Mouse (Mus musculus): Measurements from ENCODE around the gene Hist1h4m. TPM values are rescaled to one million over a fixed set of nuclear protein-coding genes. Genes with fewer than 3 reads are reported as not detected.
A peak's percentile ranks its signal among the peaks of the same experiment; 100 is the strongest.
"Not testable (repeated sequence)": the region's sequence is repeated elsewhere in the genome, so short reads cannot be mapped to it uniquely, and the experiment has no call there.

Gene Hist1h4m
- polyA plus RNA-seq (2012; rRNA removed), result not detected in 2 replicates

- not testable (repeated sequence) for H3K4me1 ChIP-seq (ENCODE audit: control insufficient read depth, insufficient read depth, low read length); H3K27me3 ChIP-seq (replicated peaks; ENCODE audit: control insufficient read depth, insufficient read depth, low read length); H3K4me3 ChIP-seq (ENCODE audit: insufficient read depth, low read depth, low read length); H3K36me3 ChIP-seq (ENCODE audit: control insufficient read depth, insufficient read depth, low read length); H3K27ac ChIP-seq (ENCODE audit: insufficient read depth, low read depth, low read length)
- WGBS, result no CpG with 5 or more reads among the region's 24 CpGs
- DNase-seq, result peak; percentile 43
Measured at GRCm38 (mm10) chr13:21811539-21811938, at the start of gene Hist1h4m. Gene Hist1h4m (plus strand): TSS chr13:21811746.

- peak; percentile 79 for DNase-seq
- Histone ChIP-seq H3K27ac (ENCODE audit: insufficient read depth, low read depth, low read length) (no peak overlapping the region; the same call in 1 of the 2 replicates), H3K4me1 (ENCODE audit: control insufficient read depth, insufficient read depth, low read length) (no peaks in the 10 kb centered on the region; the same call in 1 of the 2 replicates), H3K4me3 (ENCODE audit: insufficient read depth, low read depth, low read length) (peak overlapping the region; percentile 58), H3K27me3 (replicated peaks; ENCODE audit: control insufficient read depth, insufficient read depth, low read length) (no peaks in the 10 kb centered on the region; the same call in none of the 2 replicates), H3K36me3 (ENCODE audit: control insufficient read depth, insufficient read depth, low read length) (no peaks in the 10 kb centered on the region)
- 2% methylated on average over 33 of the region's 33 CpGs for WGBS
- TF ChIP-seq POLR2A (IDR thresholded peaks at IDR 0.05; ENCODE audit: low read depth, low read length) (no peak), CTCF (conservative IDR thresholded peaks at IDR 0.05; ENCODE audit: insufficient read depth, insufficient read length, low read depth, low read length) (no peak)
Measured at GRCm38 (mm10) chr13:21778814-21779766, 32.5 kb upstream of the Hist1h4m start.

GRCm38 (mm10) chr13:21779767-21780731, 31.5 kb upstream of the Hist1h4m start, which contains the start of gene Hist1h1b:
Gene Hist1h1b (minus strand): TSS chr13:21780625.
- Histone ChIP-seq H3K4me3 (ENCODE audit: insufficient read depth, low read depth, low read length) (peak within 1 kb of the TSS; percentile 58), H3K27ac (ENCODE audit: insufficient read depth, low read depth, low read length) (no peak within 1 kb of the TSS), H3K4me1 (ENCODE audit: control insufficient read depth, insufficient read depth, low read length) (no peaks in the 10 kb centered on the region; the same call in 1 of the 2 replicates), H3K36me3 (ENCODE audit: control insufficient read depth, insufficient read depth, low read length) (no peaks in the 10 kb centered on the region), H3K27me3 (replicated peaks; ENCODE audit: control insufficient read depth, insufficient read depth, low read length) (no peaks in the 10 kb centered on the region; the same call in none of the 2 replicates)
- TF ChIP-seq POLR2A (IDR thresholded peaks at IDR 0.05; ENCODE audit: low read depth, low read length) (no peak), CTCF (conservative IDR thresholded peaks at IDR 0.05; ENCODE audit: insufficient read depth, insufficient read length, low read depth, low read length) (no peak)
- peak; percentile 32 for DNase-seq
- WGBS, result 1% methylated on average over 44 of the region's 44 CpGs

- no peaks in the 10 kb centered on the region; the same call in none of the 2 replicates for H3K27me3 ChIP-seq (replicated peaks; ENCODE audit: control insufficient read depth, insufficient read depth, low read length)
- no peak for DNase-seq
- WGBS, result 55% methylated on average over 6 of the region's 6 CpGs
- no peak overlapping the region for H3K4me3 ChIP-seq (ENCODE audit: insufficient read depth, low read depth, low read length)
- no peaks in the 10 kb centered on the region for H3K36me3 ChIP-seq (ENCODE audit: control insufficient read depth, insufficient read depth, low read length)
- TF ChIP-seq POLR2A (IDR thresholded peaks at IDR 0.05; ENCODE audit: low read depth, low read length) (no peak), CTCF (conservative IDR thresholded peaks at IDR 0.05; ENCODE audit: insufficient read depth, insufficient read length, low read depth, low read length) (no peak)
- H3K27ac ChIP-seq (ENCODE audit: insufficient read depth, low read depth, low read length), result no peak overlapping the region
- H3K4me1 ChIP-seq (ENCODE audit: control insufficient read depth, insufficient read depth, low read length), result no peaks in the 10 kb centered on the region; the same call in 1 of the 2 replicates
Measured at GRCm38 (mm10) chr13:21781021-21781555, 30.5 kb upstream of the Hist1h4m start.

GRCm38 (mm10) chr13:21781639-21782038, 29.9 kb upstream of the Hist1h4m start:
- WGBS, result 95% methylated on average over 1 of the region's 1 CpGs
- no peaks in the 10 kb centered on the region for H3K36me3 ChIP-seq (ENCODE audit: control insufficient read depth, insufficient read depth, low read length)
- no peak for DNase-seq
- no peak overlapping the region for H3K27ac ChIP-seq (ENCODE audit: insufficient read depth, low read depth, low read length)
- no peaks in the 10 kb centered on the region; the same call in none of the 2 replicates for H3K27me3 ChIP-seq (replicated peaks; ENCODE audit: control insufficient read depth, insufficient read depth, low read length)
- TF ChIP-seq CTCF (conservative IDR thresholded peaks at IDR 0.05; ENCODE audit: insufficient read depth, insufficient read length, low read depth, low read length) (no peak), POLR2A (IDR thresholded peaks at IDR 0.05; ENCODE audit: low read depth, low read length) (no peak)
- no peak overlapping the region for H3K4me3 ChIP-seq (ENCODE audit: insufficient read depth, low read depth, low read length)
- H3K4me1 ChIP-seq (ENCODE audit: control insufficient read depth, insufficient read depth, low read length), result no peaks in the 10 kb centered on the region; the same call in 1 of the 2 replicates

- 6% methylated on average over 23 of the region's 35 CpGs for WGBS
- H3K4me1 ChIP-seq (ENCODE audit: control insufficient read depth, insufficient read depth, low read length); H3K27me3 ChIP-seq (replicated peaks; ENCODE audit: control insufficient read depth, insufficient read depth, low read length); H3K36me3 ChIP-seq (ENCODE audit: control insufficient read depth, insufficient read depth, low read length); H3K27ac ChIP-seq (ENCODE audit: insufficient read depth, low read depth, low read length); DNase-seq: not testable (repeated sequence)
- peak overlapping the region; percentile 42; the same call in 1 of the 2 replicates for H3K4me3 ChIP-seq (ENCODE audit: insufficient read depth, low read depth, low read length)
Measured at GRCm38 (mm10) chr13:21782361-21783254, 28.9 kb upstream of the Hist1h4m start.
